Mouse (Mus musculus) spleen, adult 2 months (tissue): ENCODE results near the gene Cdca7. TPM values are rescaled to one million over a fixed set of nuclear protein-coding genes. Genes with fewer than 3 reads are reported as not detected.

Source experiments
- DNase-seq, 2 experiments: peaks; one replicate each; pipeline versions ENCODE4 v3.0.0 to v3.0.0-alpha.2; 2012 to 2021; ENCODE audit warnings: low spot score in 2 of 2, low read depth in 1 of 2
- H3K27ac ChIP-seq: fragments of 200-500 bp; 2 replicates; pipeline ENCODE4 v1.5.1; 2012; ENCODE audit warnings: low read length, inconsistent platforms; ENCODE audit not compliant: insufficient read depth
- H3K27me3 ChIP-seq: fragments of 200-500 bp; 2 replicates; pipeline ENCODE4 v1.6.1; 2012; ENCODE audit warnings: mild to moderate bottlenecking, moderate library complexity, low read length, inconsistent platforms; ENCODE audit not compliant: control insufficient read depth, insufficient read depth
- H3K36me3 ChIP-seq: fragments of 200-500 bp; 2 replicates; pipeline ENCODE4 v1.6.1; 2012; ENCODE audit warnings: mild to moderate bottlenecking, low read length, inconsistent platforms; ENCODE audit not compliant: control insufficient read depth, insufficient read depth
- H3K4me1 ChIP-seq: fragments of 200-500 bp; 2 replicates; pipeline ENCODE4 v1.6.1; 2011; ENCODE audit warnings: inconsistent platforms; ENCODE audit not compliant: control insufficient read depth, insufficient read depth, insufficient read length
- H3K4me3 ChIP-seq: fragments of 200-500 bp; 2 replicates; pipeline ENCODE4 v1.5.1; 2011; ENCODE audit warnings: mild to moderate bottlenecking, inconsistent platforms; ENCODE audit not compliant: insufficient read depth, insufficient read length; ENCODE audit errors: extremely low read depth
- CTCF ChIP-seq: fragments of 200-500 bp; IDR thresholded peaks from 2 replicates; pipeline ENCODE4 v1.5.1; 2011; ENCODE audit warnings: mild to moderate bottlenecking, inconsistent platforms; ENCODE audit not compliant: insufficient read depth, insufficient read length, insufficient replicate concordance; ENCODE audit errors: extremely low read depth
- POLR2A ChIP-seq: fragments of 200-500 bp; IDR thresholded peaks from 2 replicates; pipeline ENCODE4 v1.6.1; 2011; ENCODE audit warnings: low read depth, low read length, inconsistent platforms
- WGBS: fragments of 180-500 bp; shearing (Covaris S2); methylation state at CpG from one replicate; pipeline ENCODE4 v1.1.7; 2018; 5-methylcytosine and 5-hydroxymethylcytosine counted together
- polyA plus RNA-seq: library from polyadenylated mRNA; depleted of rRNA; stranded (reverse); fragments of >200 nt; gene quantifications from 2 replicates; pipeline ENCODE4 v1.2.3, GENCODE M21; 2012

Gene Cdca7
- polyA plus RNA-seq, 1 experiment = 13.7 TPM

- Histone ChIP-seq H3K4me1 (no peaks in the 10 kb centered on the region), H3K36me3 (no peaks in the 10 kb centered on the region), H3K27me3 (no peaks in the 10 kb centered on the region), H3K27ac (no peak overlapping the region), H3K4me3 (no peak overlapping the region)
- no peak for DNase-seq
- TF ChIP-seq POLR2A (no peak), CTCF (no peak)
- 95% methylated on average over 3 of the region's 3 CpGs for WGBS
Measured at GRCm38 (mm10) chr2:72446106-72446505, 29.9 kb upstream of the Cdca7 start.

- DNase-seq = no peak
- no peak for TF ChIP-seq CTCF
- no peak for TF ChIP-seq POLR2A
- H3K4me1 ChIP-seq = no peaks in the 10 kb centered on the region
- WGBS = 46% methylated on average over 5 of the region's 5 CpGs
- H3K27me3 ChIP-seq = no peaks in the 10 kb centered on the region
- no peaks in the 10 kb centered on the region for H3K36me3 ChIP-seq
- no peak overlapping the region for H3K4me3 ChIP-seq
- H3K27ac ChIP-seq = no peak overlapping the region
Measured at GRCm38 (mm10) chr2:72446615-72447014, 29.3 kb upstream of the Cdca7 start.

DNA sequence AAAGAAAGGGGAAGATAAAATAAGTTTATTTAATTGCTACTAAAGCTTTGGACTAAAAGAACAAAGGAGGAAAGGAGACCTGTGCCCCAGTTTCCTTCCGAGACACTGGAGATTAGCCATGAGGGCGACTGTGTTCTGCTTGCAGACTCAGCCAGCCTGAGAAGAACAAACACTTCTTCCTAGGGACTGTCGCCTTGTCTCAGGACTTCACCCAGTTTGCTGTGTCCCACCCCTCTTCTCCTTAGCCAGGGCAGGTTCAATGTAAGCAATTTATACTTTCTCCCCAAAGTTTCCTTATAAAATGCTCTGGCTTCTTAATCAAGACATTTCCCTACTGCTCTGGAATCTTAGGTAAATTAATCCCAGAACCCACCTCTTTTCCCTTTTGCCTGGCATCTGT is 22.4 kb upstream of the Cdca7 start:
- H3K27ac ChIP-seq = no peak overlapping the region
- no peaks in the 10 kb centered on the region for H3K4me1 ChIP-seq
- peaks cover 1% of the 10 kb centered on the region; the same call in 1 of the 2 replicates for H3K27me3 ChIP-seq
- DNase-seq = no peak
- TF ChIP-seq CTCF (no peak), POLR2A (no peak)
- 69% methylated on average over 3 of the region's 3 CpGs for WGBS
- H3K36me3 ChIP-seq = no peaks in the 10 kb centered on the region
- no peak overlapping the region for H3K4me3 ChIP-seq

DNA sequence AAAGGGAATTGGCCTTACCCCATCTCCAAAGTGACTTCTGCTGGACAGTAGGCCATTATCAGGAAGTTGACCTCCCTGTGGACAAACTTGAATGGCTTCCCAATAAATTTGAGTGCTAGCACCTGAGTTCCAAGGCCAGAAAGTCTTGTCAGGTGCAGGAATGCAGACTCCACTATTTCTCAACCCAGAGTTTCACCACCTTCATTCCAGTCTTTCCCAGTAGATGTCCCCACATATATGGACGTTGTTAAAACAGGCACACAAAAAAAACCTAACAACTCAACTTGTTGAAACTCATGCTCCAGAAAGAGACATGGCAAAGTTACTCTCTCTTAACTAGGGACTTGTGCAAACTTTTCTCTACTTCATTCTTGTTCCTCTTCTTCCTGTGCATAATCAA is 19.8 kb upstream of the Cdca7 start:
- H3K36me3 ChIP-seq = no peaks in the 10 kb centered on the region
- no peak for TF ChIP-seq CTCF
- no peak for TF ChIP-seq POLR2A
- DNase-seq = no peak
- no peak overlapping the region for H3K27ac ChIP-seq
- H3K4me1 ChIP-seq = no peaks in the 10 kb centered on the region
- 55% methylated on average over 1 of the region's 1 CpGs for WGBS
- H3K4me3 ChIP-seq = no peak overlapping the region
- H3K27me3 ChIP-seq = peaks cover 1% of the 10 kb centered on the region; the same call in 1 of the 2 replicates

GRCm38 (mm10) chr2:72464376-72465014 is 11.5 kb upstream of the Cdca7 start:
- Histone ChIP-seq H3K27me3 (no peaks in the 10 kb centered on the region), H3K4me1 (no peaks in the 10 kb centered on the region; the same call in 1 of the 2 replicates), H3K4me3 (no peak overlapping the region), H3K36me3 (no peaks in the 10 kb centered on the region), H3K27ac (no peak overlapping the region)
- no peak for TF ChIP-seq CTCF
- no peak for TF ChIP-seq POLR2A
- DNase-seq = no peak
- 19% methylated on average over 7 of the region's 7 CpGs for WGBS

DNA sequence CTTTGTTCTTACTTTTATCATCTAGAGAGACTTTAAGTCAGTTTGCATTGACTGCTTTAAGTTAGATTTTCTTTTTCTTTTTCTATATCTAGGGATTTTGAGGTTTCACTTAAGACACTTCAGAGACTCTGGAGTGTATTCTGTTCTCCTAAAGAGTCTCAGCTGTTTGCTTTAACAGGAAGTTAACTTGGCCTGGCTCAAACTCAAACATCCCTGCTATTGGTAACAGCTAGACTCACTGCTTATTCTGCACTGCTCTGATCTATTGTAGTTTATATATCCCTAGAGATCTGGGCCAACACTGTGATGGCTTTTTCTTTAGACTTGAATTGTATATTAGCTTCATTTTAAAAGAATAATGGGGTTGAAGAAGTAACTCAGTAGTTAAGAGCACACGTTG is 8.4 kb upstream of the Cdca7 start:
- DNase-seq = no peak
- H3K4me3 ChIP-seq = no peak overlapping the region

DNA sequence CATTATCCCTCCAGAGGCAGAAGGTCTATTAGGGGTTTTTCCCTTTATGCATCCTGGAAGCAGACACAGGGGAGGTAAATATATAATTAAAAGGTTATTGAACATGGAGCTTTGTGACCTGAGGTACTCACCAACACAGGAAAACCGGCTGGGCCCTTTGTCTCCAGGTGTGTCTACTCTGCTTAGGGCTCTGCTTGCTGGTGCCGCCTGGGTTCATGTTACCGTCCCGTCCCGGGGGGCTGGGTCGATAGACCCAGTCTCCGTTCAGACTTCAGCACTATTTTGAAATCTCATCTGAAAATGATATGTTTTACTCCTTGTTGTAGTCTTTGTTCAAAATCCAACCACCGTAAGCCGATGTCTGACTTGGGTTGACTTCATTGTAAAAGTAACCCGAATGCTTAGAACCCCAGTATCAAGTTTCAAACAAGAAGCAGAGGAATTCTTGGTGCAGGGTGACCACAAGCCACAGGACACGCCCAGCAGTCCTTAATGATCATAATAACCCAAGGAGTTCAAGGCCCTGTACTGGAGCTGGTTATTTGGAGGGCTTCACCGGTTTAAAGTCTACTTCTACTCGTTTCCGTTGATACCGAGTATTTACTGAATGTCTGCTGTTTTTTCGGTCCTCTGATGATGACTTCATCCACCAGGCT is 4.4 kb upstream of the Cdca7 start:
- Histone ChIP-seq H3K4me3 (no peak overlapping the region), H3K27me3 (no peaks in the 10 kb centered on the region), H3K4me1 (peaks cover 5% of the 10 kb centered on the region; the same call in 1 of the 2 replicates), H3K27ac (no peak overlapping the region), H3K36me3 (no peaks in the 10 kb centered on the region)
- no peak for DNase-seq
- 92% methylated on average over 16 of the region's 16 CpGs for WGBS
- TF ChIP-seq CTCF = no peak
- TF ChIP-seq POLR2A = no peak

More for the DNA sequence above, 8.4 kb upstream of the Cdca7 start:
- Histone ChIP-seq H3K36me3 (no peaks in the 10 kb centered on the region), H3K27ac (no peak overlapping the region), H3K27me3 (no peaks in the 10 kb centered on the region), H3K4me1 (no peaks in the 10 kb centered on the region; the same call in 1 of the 2 replicates)
- WGBS = 87% methylated on average over 1 of the region's 1 CpGs
- TF ChIP-seq CTCF (no peak), POLR2A (no peak)
